16 mouse cellular contexts compared by ENCODE assay signal in the genomic region with DNA sequence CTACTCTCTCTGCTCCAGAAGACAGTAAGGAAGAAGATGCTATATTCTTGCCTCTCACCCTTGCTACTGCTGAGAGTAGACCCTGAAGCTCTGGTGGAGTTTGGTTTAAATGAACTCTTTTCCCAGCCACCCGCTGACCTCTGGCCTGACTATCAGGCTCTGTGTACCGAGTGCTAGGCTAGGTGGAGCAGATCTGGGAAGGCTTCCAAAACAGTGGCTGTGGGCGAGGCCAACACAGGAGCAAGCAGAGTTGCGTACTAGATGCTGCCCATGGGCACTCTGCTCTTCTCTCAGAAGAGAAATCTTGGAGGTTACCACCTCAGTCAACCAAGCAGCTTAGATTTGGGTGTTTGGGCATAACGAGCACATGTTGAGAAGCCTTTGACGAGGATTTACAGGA. TPM values are rescaled to one million over a fixed set of nuclear protein-coding genes. Genes with fewer than 3 reads are reported as not detected.
DNase-seq lines count a peak whose midpoint lies in the region; ATAC-seq and TF ChIP-seq lines count a peak whose summit lies in the region.
"Had no signal": no experiment of that assay in that cellular context is flagged by ENCODE, and none has a peak within 500 bp of the region (broad histone marks: within the 10 kb centered on the region; RNA-seq: fewer than 3 reads in every experiment).

No protein-coding gene starts in this region.

- H3K4me2 ChIP-seq in heart, embryonic 12.5 days: no peak overlapping the region
- no peak overlapping the region for H3K4me2 ChIP-seq in liver, embryonic 13.5 days
- H3K4me2 ChIP-seq in stomach, postnatal 0 days (replicated peaks; ENCODE audit: low read depth): no peak overlapping the region
- no peak overlapping the region for H3K4me2 ChIP-seq in hindbrain, embryonic 14.5 days (replicated peaks)
- H3K4me2 ChIP-seq: forebrain, embryonic 15.5 days had no signal

- no peaks in the 10 kb centered on the region for H3K36me3 ChIP-seq in heart, embryonic 12.5 days
- no peaks in the 10 kb centered on the region for H3K36me3 ChIP-seq in liver, embryonic 13.5 days
- H3K36me3 ChIP-seq in stomach, postnatal 0 days (ENCODE audit: control insufficient read depth, insufficient read depth, low read length): no peaks in the 10 kb centered on the region
- H3K36me3 ChIP-seq in hindbrain, embryonic 14.5 days (replicated peaks; ENCODE audit: control insufficient read depth, insufficient read depth): no peaks in the 10 kb centered on the region
- H3K36me3 ChIP-seq: forebrain, embryonic 15.5 days had no signal

- intact Hi-C loops in left cerebral cortex, adult 2 months (cut with DNase I): no loop called here

- DNase-seq in heart, postnatal 4 days: peak; percentile 15
- DNase-seq in urinary bladder, postnatal 14 days (ENCODE audit: low spot score): peak; percentile 39
- no peak for DNase-seq in urinary bladder, adult 2 months (ENCODE audit: low spot score)
- DNase-seq in liver, embryonic 13.5 days: no peak
- DNase-seq in stomach, postnatal 0 days (ENCODE audit: low spot score): peak; percentile 87
- DNase-seq in hindbrain, embryonic 14.5 days (ENCODE audit: low spot score): no peak
- DNase-seq in left cerebral cortex, adult 2 months (ENCODE audit: extremely low spot score in 1 of 2, low spot score in 2 of 2): no peak
- DNase-seq: B cell, adult 2 months; cerebellum, adult 9-11 months; midbrain, embryonic 14.5 days had no signal

- no peak for TF ChIP-seq EP300 in stomach, postnatal 0 days (optimal IDR thresholded peaks at IDR 0.05)

- peaks cover 20% of the 10 kb centered on the region for H3K4me1 ChIP-seq in heart, embryonic 12.5 days (replicated peaks)
- peaks cover 32% of the 10 kb centered on the region for H3K4me1 ChIP-seq in liver, embryonic 13.5 days (replicated peaks)
- 0 out of 2 replicates have a peak, but pooled peaks cover 2% of the 10 kb centered on the region for H3K4me1 ChIP-seq in stomach, postnatal 0 days (replicated peaks; ENCODE audit: control insufficient read depth, insufficient read depth)
- 0 out of 2 replicates have a peak, but pooled peaks cover 3% of the 10 kb centered on the region for H3K4me1 ChIP-seq in hindbrain, embryonic 14.5 days (replicated peaks; ENCODE audit: control insufficient read depth, insufficient read depth, low read length)
- H3K4me1 ChIP-seq: forebrain, embryonic 15.5 days had no signal

- ATAC-seq in heart, embryonic 12.5 days (ENCODE audit: insufficient number of reproducible peaks, low FRiP score): no peak
- ATAC-seq in liver, embryonic 13.5 days (ENCODE audit: low read depth): peak; percentile 30; the same call in 1 of the 2 replicates
- peak; percentile 87 for ATAC-seq in stomach, postnatal 0 days (ENCODE audit: low FRiP score, low TSS enrichment)
- ATAC-seq in hindbrain, embryonic 14.5 days (ENCODE audit: low FRiP score): no peak
- ATAC-seq: forebrain, embryonic 15.5 days; Patski had no signal

- H3K4me3 ChIP-seq in heart, embryonic 12.5 days: no peak overlapping the region
- H3K4me3 ChIP-seq in liver, embryonic 13.5 days (replicated peaks): no peak overlapping the region
- no peak overlapping the region for H3K4me3 ChIP-seq in stomach, postnatal 0 days (ENCODE audit: low read depth, low read length)
- H3K4me3 ChIP-seq in hindbrain, embryonic 14.5 days (replicated peaks; ENCODE audit: low read length): no peak overlapping the region
- H3K4me3 ChIP-seq in left cerebral cortex, adult 2 months: no peak overlapping the region
- H3K4me3 ChIP-seq: forebrain, embryonic 15.5 days; heart, adult 2 months; layer of hippocampus, adult 2 months had no signal

- H3K27me3 ChIP-seq in heart, embryonic 12.5 days (replicated peaks): no peaks in the 10 kb centered on the region
- H3K27me3 ChIP-seq in liver, embryonic 13.5 days: no peaks in the 10 kb centered on the region
- no peaks in the 10 kb centered on the region for H3K27me3 ChIP-seq in stomach, postnatal 0 days (ENCODE audit: control insufficient read depth, insufficient read depth, low read length)
- H3K27me3 ChIP-seq in hindbrain, embryonic 14.5 days (ENCODE audit: control insufficient read depth, insufficient read depth, low read length): no peaks in the 10 kb centered on the region
- H3K27me3 ChIP-seq: forebrain, embryonic 15.5 days; Patski had no signal

- 79% methylated on average over 6 of the region's 6 CpGs for WGBS in heart, embryonic 12.5 days
- WGBS in liver, embryonic 13.5 days (ENCODE audit: insufficient replicate concordance): 65% methylated on average over 6 of the region's 6 CpGs
- 68% methylated on average over 6 of the region's 6 CpGs for WGBS in stomach, postnatal 0 days
- WGBS in hindbrain, embryonic 14.5 days: 92% methylated on average over 6 of the region's 6 CpGs

- TF ChIP-seq CTCF in stomach, postnatal 0 days (IDR thresholded peaks at IDR 0.05; ENCODE audit: low read depth): no peak
- TF ChIP-seq CTCF in left cerebral cortex, adult 2 months (IDR thresholded peaks at IDR 0.05): no peak

- H3K9ac ChIP-seq in heart, embryonic 12.5 days: no peak overlapping the region
- H3K9ac ChIP-seq in liver, embryonic 13.5 days: no peak overlapping the region
- H3K9ac ChIP-seq in stomach, postnatal 0 days (ENCODE audit: low read length): no peak overlapping the region
- no peak overlapping the region for H3K9ac ChIP-seq in hindbrain, embryonic 14.5 days
- H3K9ac ChIP-seq: forebrain, embryonic 15.5 days; liver, embryonic 14.5 days had no signal

- H3K27ac ChIP-seq in heart, embryonic 12.5 days (ENCODE audit: poor library complexity, severe bottlenecking): no peak overlapping the region
- H3K27ac ChIP-seq in liver, embryonic 13.5 days: peak overlapping the region; percentile 8; the same call in 1 of the 2 replicates
- H3K27ac ChIP-seq in stomach, postnatal 0 days (replicated peaks): no peak overlapping the region; the same call in 1 of the 2 replicates
- no peak overlapping the region for H3K27ac ChIP-seq in hindbrain, embryonic 14.5 days
- no peak overlapping the region for H3K27ac ChIP-seq in left cerebral cortex, adult 2 months
- H3K27ac ChIP-seq: forebrain, embryonic 15.5 days; heart, adult 2 months; layer of hippocampus, adult 2 months; liver, embryonic 14.5 days had no signal

- H3K9me3 ChIP-seq in heart, embryonic 12.5 days (replicated peaks): no peaks in the 10 kb centered on the region
- no peaks in the 10 kb centered on the region for H3K9me3 ChIP-seq in liver, embryonic 13.5 days (replicated peaks)
- H3K9me3 ChIP-seq in stomach, postnatal 0 days (ENCODE audit: control insufficient read depth, low read length): no peaks in the 10 kb centered on the region
- H3K9me3 ChIP-seq in hindbrain, embryonic 14.5 days (ENCODE audit: control insufficient read depth, low read length): no peaks in the 10 kb centered on the region
- H3K9me3 ChIP-seq: forebrain, embryonic 15.5 days had no signal

RNA-seq across cellular contexts. Expression of gene Papss2, which starts 22.3 kb away (rescaled TPM):
- total RNA-seq in heart, postnatal 4 days (2021): 1 to 10 TPM; 8.1 to 9.4 TPM
- polyA plus RNA-seq in heart, embryonic 12.5 days (2016; fragmentation: Nextera tagmentation; extraction: Ambion mirVana): 27.1 and 27.5 TPM in 2 replicates
- polyA plus RNA-seq in urinary bladder, adult 2 months (2012; rRNA removed): 5.7 and 6.4 TPM in 2 replicates
- polyA plus RNA-seq in liver, embryonic 13.5 days (2015; fragmentation: Nextera tagmentation; extraction: Ambion mirVana): 2.1 and 3.2 TPM in 2 replicates
- polyA plus RNA-seq in stomach, postnatal 0 days (2015; fragmentation: Nextera tagmentation; extraction: Ambion mirVana): 20.8 and 29.9 TPM in 2 replicates
- polyA plus RNA-seq in hindbrain, embryonic 14.5 days (2014; fragmentation: Nextera tagmentation; extraction: Ambion mirVana): 1.8 TPM in 2 replicates
- total RNA-seq in left cerebral cortex, adult 2 months (2021): 1 to 10 TPM; 8.1 to 9.8 TPM

Comparison
In these comparisons a context has a peak if more than half of its experiments do, and no peak if none do; other contexts are left out.
1. DNase-seq: peak in heart, postnatal 4 days (single experiment), urinary bladder, postnatal 14 days (single experiment) and stomach, postnatal 0 days (single experiment); none in urinary bladder, adult 2 months (single experiment), liver, embryonic 13.5 days (single experiment), hindbrain, embryonic 14.5 days (single experiment) and left cerebral cortex, adult 2 months (0 of 2).
2. ATAC-seq: peak in liver, embryonic 13.5 days (single experiment) and stomach, postnatal 0 days (single experiment); none in heart, embryonic 12.5 days (single experiment) and hindbrain, embryonic 14.5 days (single experiment).